Mouse (Mus musculus) heart, postnatal 0 days (tissue): ENCODE results near the gene Gm42715.

Experiments used
- CTCF ChIP-seq: IDR thresholded peaks from 2 replicates; pipeline ENCODE4 v1.5.1; 2016; ENCODE audit warnings: antibody characterized with exemption, control low read depth, low read depth
- EP300 ChIP-seq: IDR thresholded peaks from 2 replicates; pipeline ENCODE4 v1.6.1; 2016; ENCODE audit warnings: antibody characterized with exemption, low read depth

- TF ChIP-seq CTCF (no peak), EP300 (no peak)
Measured at GRCm38 (mm10) chr7:127592575-127592974, 73.2 kb downstream of the Gm42715 start.
